Mouse (Mus musculus): ENCODE measurements around the gene Map2k3.

DNA sequence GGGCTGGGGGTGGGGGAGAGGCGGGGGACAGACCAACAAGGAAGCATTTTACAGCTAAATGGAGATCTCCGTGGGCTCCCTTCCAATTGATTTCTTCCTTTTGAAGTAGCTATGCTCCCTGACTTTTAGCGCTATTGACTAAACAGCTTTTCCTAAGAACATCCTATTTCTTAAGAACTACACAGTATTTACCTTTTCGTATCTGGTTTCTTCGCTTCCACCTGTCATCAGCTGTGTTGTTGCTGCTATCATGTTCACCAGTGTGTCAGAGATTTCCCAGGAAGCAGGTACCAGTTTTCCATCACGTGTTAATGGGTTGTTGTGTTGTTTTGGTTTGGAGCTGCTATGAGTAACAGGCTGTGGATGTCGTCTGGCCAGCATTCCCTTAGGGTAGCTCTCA, 17.3 kb upstream of the Map2k3 start, which contains the start of gene Natd1:
- TF ChIP-seq MAZ (IDR thresholded peaks at IDR 0.05; ENCODE audit: low read depth, low read length) (no peak), CTCF (IDR thresholded peaks at IDR 0.05 in 2 of 3, conservative IDR thresholded peaks at IDR 0.05 in 1 of 3; ENCODE audit: control insufficient read depth in 1 of 3, insufficient read depth in 1 of 3, low read depth in 2 of 3, low read length in 3 of 3, poor library complexity in 1 of 3, severe bottlenecking in 1 of 3) (no peak)
